ENCODE assay signal across 10 mouse cellular contexts in genomic region chrX:119852436-119852835, GRCm38 (mm10).
A peak's percentile ranks its signal among the peaks of the same experiment; 100 is the strongest.
DNase-seq lines count a peak whose midpoint lies in the region; ATAC-seq and TF ChIP-seq lines count a peak whose summit lies in the region.
"Had no signal": no experiment of that assay in that cellular context is flagged by ENCODE, and none has a peak within 500 bp of the region (broad histone marks: within the 10 kb centered on the region; RNA-seq: fewer than 3 reads in every experiment).

No protein-coding gene starts in this region.

- no peaks in the 10 kb centered on the region for H3K9me3 ChIP-seq in heart, embryonic 12.5 days (replicated peaks)
- H3K9me3 ChIP-seq: heart, embryonic 15.5 days had no signal

- H3K79me2 ChIP-seq in heart, adult 2 months (replicated peaks; ENCODE audit: control insufficient read depth, insufficient read depth, low read length), result no peaks in the 10 kb centered on the region

- no peak for TF ChIP-seq EP300 in heart, adult 2 months (IDR thresholded peaks at IDR 0.05; ENCODE audit: insufficient read depth, low read depth, low read length)

- no peaks in the 10 kb centered on the region for H3K4me1 ChIP-seq in heart, embryonic 12.5 days (replicated peaks)
- no peaks in the 10 kb centered on the region for H3K4me1 ChIP-seq in heart, adult 2 months (ENCODE audit: control insufficient read depth, insufficient read depth, low read length)
- H3K4me1 ChIP-seq: heart, embryonic 15.5 days had no signal

- H3K27ac ChIP-seq in heart, embryonic 12.5 days (ENCODE audit: poor library complexity, severe bottlenecking), result no peak overlapping the region
- H3K27ac ChIP-seq in heart, adult 2 months, result no peak overlapping the region
- H3K27ac ChIP-seq: heart, embryonic 15.5 days had no signal

- ATAC-seq in heart, embryonic 12.5 days (ENCODE audit: insufficient number of reproducible peaks, low FRiP score), result no peak

- intact Hi-C loops in heart, postnatal 10 days (cut with DNase I), result no loop called here
- intact Hi-C loops in left cerebral cortex, postnatal 25 days (cut with DNase I), result no loop called here
- intact Hi-C loops in heart, adult 2 months (cut with DNase I), result no loop called here

- TF ChIP-seq CTCF in heart, adult 2 months (IDR thresholded peaks at IDR 0.05), result no peak

- no peak overlapping the region for H3K4me3 ChIP-seq in heart, embryonic 12.5 days
- H3K4me3 ChIP-seq in heart, adult 2 months, result no peak overlapping the region
- H3K4me3 ChIP-seq: heart, embryonic 15.5 days had no signal

- DNase-seq in heart, postnatal 10 days, result no peak
- DNase-seq in retina, postnatal 1 day, result peak; percentile 0
- DNase-seq in retina, embryonic 14.5 days (ENCODE audit: low spot score), result no peak
- DNase-seq in kidney, postnatal 10 days, result peak; percentile 17
- peak; percentile 1 for DNase-seq in yolk sac, embryonic 10.5 days (ENCODE audit: low spot score)
- DNase-seq in left cerebral cortex, postnatal 25 days (ENCODE audit: low spot score in 2 of 2), result no peak
- no peak for DNase-seq in heart, adult 2 months
- DNase-seq: thymus, adult 2 months had no signal

- no peak for TF ChIP-seq POLR2A in heart, adult 2 months (IDR thresholded peaks at IDR 0.05; ENCODE audit: insufficient read depth, low read depth, low read length)

- peak overlapping the region; percentile 7; the same call in 1 of the 2 replicates for H3K4me2 ChIP-seq in heart, embryonic 12.5 days
- H3K4me2 ChIP-seq: heart, embryonic 15.5 days had no signal

- H3K27me3 ChIP-seq in heart, embryonic 12.5 days (replicated peaks), result no peaks in the 10 kb centered on the region
- H3K27me3 ChIP-seq in heart, adult 2 months (ENCODE audit: control insufficient read depth, insufficient read depth, low read length), result no peaks in the 10 kb centered on the region
- H3K27me3 ChIP-seq: heart, embryonic 15.5 days had no signal

- H3K9ac ChIP-seq in heart, embryonic 12.5 days, result no peak overlapping the region
- H3K9ac ChIP-seq in heart, adult 2 months (ENCODE audit: low read depth, low read length), result no peak overlapping the region
- H3K9ac ChIP-seq: heart, embryonic 15.5 days had no signal

- no peaks in the 10 kb centered on the region for H3K36me3 ChIP-seq in heart, embryonic 12.5 days
- no peaks in the 10 kb centered on the region for H3K36me3 ChIP-seq in heart, adult 2 months (ENCODE audit: control insufficient read depth, insufficient read depth, low read length)
- H3K36me3 ChIP-seq: heart, embryonic 15.5 days had no signal

- WGBS in heart, embryonic 12.5 days, result 46% methylated on average over 5 of the region's 5 CpGs
- 43% methylated on average over 5 of the region's 5 CpGs for WGBS in heart, adult 2 months

Comparison
In these comparisons a context has a peak if more than half of its experiments do, and no peak if none do; other contexts are left out.
1. DNase-seq: peak in retina, postnatal 1 day (single experiment), kidney, postnatal 10 days (single experiment) and yolk sac, embryonic 10.5 days (single experiment); none in heart, postnatal 10 days (0 of 2), retina, embryonic 14.5 days (single experiment), left cerebral cortex, postnatal 25 days (0 of 2) and heart, adult 2 months (0 of 2).